Mouse (Mus musculus) ovary, postnatal 14 days (tissue): ENCODE data around the gene Olfr601.
"Not testable (repeated sequence)": the region's sequence is repeated elsewhere in the genome, so short reads cannot be mapped to it uniquely, and the experiment has no call there.

Experiments
- DNase-seq: peaks from one replicate; pipeline ENCODE4 v3.0.0; 2022; ENCODE audit warnings: low spot score

Gene Olfr601

GRCm38 (mm10) chr7:103362555-103362954 lies at the start of gene Olfr601:
Gene Olfr601 (minus strand): TSS chr7:103362655.
- DNase-seq = no peak

DNA sequence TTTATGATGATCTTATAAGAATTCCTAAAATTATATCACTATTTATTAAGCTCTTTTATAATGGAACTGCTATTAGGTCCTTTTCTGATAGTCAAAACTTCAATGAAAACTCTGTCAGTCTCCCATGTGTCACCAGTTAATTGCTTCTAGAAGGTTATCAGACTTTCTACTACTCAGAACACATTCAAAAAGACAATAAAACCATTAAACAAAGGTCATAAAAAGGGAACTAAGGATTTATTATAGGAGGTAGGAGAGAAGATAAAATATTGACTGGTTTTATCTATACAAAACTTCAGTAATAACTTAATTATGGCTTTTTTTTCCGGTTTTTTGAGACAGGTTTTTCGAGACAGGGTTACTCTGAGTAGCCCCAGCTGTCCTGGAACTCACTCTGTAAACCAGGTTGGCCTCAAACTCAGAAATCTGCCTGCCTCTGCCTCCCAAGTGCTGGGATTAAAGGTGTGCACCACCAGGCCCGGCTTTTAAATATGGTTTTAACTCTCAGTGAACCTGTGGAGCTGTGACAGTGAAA lies 44.1 kb upstream of the Olfr601 start:
- DNase-seq = not testable (repeated sequence)

DNA sequence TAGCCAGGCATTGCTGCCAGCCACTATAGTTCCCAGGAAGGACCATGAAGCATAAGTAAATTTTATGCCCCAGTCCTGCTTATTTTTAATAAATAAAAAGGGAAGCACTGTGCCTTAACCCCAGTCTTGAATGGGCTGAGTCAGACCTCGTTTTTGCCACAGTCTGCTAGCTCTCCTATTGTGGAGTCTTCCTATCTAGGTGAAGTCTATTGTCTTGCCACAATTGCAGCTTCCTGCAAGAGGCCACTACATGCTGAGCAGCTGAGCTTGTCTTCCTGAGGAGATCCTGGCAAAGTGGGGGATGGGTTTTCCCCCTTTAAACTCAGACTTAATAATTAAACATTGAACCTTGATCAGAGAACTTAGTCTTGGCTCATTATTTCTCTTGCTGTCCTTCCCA lies 36.5 kb upstream of the Olfr601 start:
- no peak for DNase-seq

- no peak for DNase-seq
Measured at GRCm38 (mm10) chr7:103397758-103398157, 35.3 kb upstream of the Olfr601 start.

DNA sequence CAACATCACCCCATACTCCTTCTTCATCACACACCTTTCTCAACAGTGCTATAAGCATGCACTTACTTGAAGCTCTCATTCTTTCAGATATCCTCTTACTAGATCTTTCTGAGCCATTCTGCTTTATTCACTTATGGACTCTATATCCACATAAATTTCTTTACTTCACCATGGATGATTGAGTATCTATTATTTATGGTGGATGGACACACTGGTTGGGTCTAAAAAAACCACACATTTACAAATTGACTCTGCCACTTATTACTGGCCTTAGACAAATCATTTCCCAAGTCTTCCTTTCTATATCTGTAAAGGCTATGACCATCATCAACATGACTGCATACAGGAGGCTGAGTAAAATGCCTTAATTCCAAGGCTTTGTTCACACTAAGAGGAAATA lies 23.6 kb upstream of the Olfr601 start, which contains the start of gene Olfr603:
TSS of gene Olfr603 (minus strand) at position 101 of the 400 bp plus-strand sequence.
- DNase-seq = no peak

DNA sequence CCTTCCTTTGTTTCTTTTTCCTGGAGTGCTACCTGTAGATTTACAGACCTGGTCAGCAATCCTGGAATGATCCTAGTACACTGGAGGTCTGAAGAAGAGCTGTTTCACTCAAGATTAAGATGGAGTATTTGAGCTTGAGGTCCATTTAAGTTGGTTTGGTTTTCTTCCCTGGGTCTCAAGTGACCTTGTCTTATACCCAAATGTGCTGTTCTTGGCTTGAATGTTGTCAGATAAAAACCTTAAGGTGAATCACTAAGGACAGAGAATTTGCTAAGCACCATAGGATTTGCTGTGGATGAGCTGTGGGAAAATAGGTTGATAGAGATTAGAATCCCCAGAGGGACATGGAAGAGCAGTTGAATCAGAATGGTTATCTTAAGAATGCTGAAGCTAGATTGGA lies 12.9 kb downstream of the Olfr601 start, which contains the start of gene Olfr600:
TSS of gene Olfr600 (minus strand) at position 101 of the 400 bp plus-strand sequence.
- no peak for DNase-seq

- DNase-seq = no peak
Measured at GRCm38 (mm10) chr7:103335617-103336016, 26.8 kb downstream of the Olfr601 start, which contains the start of gene Olfr599. Gene Olfr599 (plus strand): TSS chr7:103335917.

DNA sequence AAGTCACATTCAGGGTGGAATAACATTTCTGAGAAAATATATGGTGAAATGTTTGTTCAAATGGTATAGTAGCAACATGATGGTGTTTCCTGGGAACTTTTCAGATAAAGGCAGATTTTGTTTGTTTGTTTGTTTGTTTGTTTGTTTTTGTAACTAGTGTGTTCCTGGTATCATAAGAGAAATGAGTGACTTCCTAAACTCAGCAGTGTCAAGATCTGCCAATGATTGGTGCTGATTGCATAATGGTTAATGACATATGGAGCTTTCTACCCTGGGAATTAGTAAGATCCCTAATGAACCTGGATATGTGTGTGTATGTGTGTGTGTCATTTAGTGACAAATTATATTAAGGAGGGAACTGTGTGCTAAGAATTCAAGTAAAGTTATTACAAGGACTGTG lies 39.2 kb downstream of the Olfr601 start, which contains the start of gene Olfr598:
TSS of gene Olfr598 (plus strand) at position 301 of the 400 bp plus-strand sequence.
- no peak for DNase-seq

- DNase-seq = not testable (repeated sequence)
Measured at GRCm38 (mm10) chr7:103316015-103316414, 46.4 kb downstream of the Olfr601 start, which contains the start of gene Olfr597. Gene Olfr597 (plus strand): TSS chr7:103316315.
